Mouse (Mus musculus) testis, adult 2 months (tissue): ENCODE measurements around the gene Ggt6.

Experiments
- CTCF ChIP-seq: fragments of 200-500 bp; IDR thresholded peaks from 2 replicates; pipeline ENCODE4 v1.5.1; 2012; ENCODE audit warnings: low read depth, mild to moderate bottlenecking, inconsistent platforms, low read length, moderate library complexity; ENCODE audit not compliant: control insufficient read depth, insufficient read depth, insufficient replicate concordance
- POLR2A ChIP-seq: fragments of 200-500 bp; IDR thresholded peaks from 2 replicates; pipeline ENCODE4 v1.6.1; 2012; ENCODE audit warnings: low read depth, mild to moderate bottlenecking, inconsistent platforms, low read length, moderate library complexity; ENCODE audit not compliant: control insufficient read depth

DNA sequence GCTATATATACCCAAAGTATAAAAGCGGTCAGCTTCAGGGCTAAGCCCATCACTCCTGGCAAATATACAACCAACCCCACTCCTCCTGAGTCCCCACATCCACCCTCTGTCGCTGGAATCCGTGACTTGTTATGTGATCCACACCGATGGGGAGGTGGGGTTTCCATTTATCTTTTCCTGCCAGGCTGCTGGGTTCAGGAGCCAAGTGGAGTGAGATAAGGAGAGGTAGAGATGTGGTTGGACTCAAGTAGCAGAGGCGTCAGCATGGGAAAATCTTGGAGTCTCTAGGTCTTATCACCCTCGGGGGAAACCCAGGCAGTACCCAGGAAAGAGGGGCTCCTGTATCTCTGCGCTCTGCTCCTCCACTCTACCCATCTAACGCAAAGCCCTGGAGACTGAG lies 20.2 kb upstream of the Ggt6 start:
- no peak for TF ChIP-seq POLR2A
- no peak for TF ChIP-seq CTCF
